Mouse (Mus musculus) T-helper 1 cell (primary cell): ENCODE results near the gene Ash1l.

Experiments used
- in situ Hi-C: fragments of 300-600 bp; cut with MboI, MseI; formaldehyde crosslinking; loops from one replicate; pipeline ENCODE4 v1.15.1; 2025; ENCODE audit warnings: high pct_unique_total_duplicates

Gene Ash1l

DNA sequence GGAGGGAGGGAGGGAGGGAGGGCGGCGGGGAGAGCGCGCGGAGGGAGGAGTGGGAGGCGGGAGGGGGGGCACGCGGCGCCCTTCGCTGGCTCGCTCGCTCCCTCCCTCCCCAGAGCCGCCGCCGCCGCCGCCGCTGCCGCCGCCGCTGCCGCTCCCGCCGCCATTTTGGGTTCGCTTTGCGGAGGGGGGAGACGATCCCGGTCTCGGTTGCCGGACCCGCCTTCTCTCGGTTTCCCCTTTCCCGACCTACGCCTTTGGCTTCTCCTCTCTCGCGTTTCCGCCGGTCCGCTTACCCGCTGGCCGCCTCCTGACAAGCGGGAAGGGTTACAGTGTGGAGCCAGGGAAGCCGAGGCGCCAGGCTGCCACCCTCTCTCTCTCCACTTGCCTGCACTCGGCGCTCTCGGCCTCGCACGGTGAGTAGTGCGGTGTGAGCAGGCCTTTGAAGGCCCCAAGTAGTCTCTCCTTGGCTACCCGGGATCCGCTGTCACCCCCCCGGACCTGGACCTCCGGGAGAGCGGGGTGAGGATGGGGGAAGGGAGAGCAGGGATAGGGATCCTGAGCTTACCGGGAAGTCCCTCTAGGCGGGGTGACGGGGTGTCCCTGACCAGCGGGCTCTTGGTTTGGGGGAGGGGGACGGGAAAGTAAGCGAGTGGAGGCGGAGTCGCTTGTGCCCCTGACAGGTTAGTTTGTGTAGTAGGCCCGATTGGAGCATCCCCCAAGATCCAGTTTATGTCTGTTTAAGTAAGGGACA is at the start of gene Ash1l, which contains the start of gene Dap3:
Gene Ash1l (plus strand): TSS at position 47 of the 751 bp plus-strand sequence.
Gene Dap3 (minus strand): TSS at position 606 of the 751 bp plus-strand sequence.
- in situ Hi-C loops, result no loop called here

DNA sequence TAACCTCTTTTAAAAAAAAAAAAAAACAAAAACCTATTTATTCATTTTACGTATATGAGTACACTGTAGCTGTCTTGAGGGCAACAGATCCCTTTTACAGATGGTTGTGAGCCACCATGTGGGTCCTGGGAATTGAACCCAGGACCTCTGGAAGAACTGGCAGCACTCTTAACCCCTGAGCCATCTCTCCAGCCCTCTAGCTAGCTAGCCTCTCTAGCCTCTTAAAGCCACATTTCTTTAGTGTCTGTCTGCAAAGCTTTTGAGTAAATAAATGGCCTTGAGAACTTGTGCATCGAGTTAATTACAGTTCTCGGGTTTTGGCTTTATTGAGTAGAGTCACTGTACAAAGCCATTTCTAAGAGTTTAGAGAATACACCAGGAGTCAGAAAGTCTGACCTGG is 45.6 kb upstream of the Ash1l start:
- in situ Hi-C loops, result loop anchor here (5.0 kb wide), 1 partner anchor 48 kb away; no protein-coding TSS in a partner anchor

GRCm38 (mm10) chr3:88905209-88905608 is 45.2 kb upstream of the Ash1l start:
- in situ Hi-C loops, result no loop called here

DNA sequence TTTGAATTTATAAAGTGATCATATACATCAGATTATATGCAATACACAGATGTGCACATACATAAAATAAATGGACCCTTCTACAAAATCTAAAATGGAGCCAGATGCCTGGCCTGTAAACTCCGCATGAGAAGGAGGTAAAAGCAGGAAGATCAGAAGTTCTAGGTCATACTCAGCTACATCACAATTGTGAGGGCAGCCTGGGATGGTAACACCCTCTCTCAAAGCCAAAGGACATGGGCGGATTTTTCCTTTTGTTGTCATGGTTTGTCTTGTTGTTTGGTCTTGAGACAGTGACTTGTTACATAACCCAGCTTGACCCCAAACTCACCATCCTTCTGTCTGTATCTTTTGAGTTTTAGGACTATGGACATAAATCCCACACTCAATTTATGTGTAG is 44.7 kb upstream of the Ash1l start:
- in situ Hi-C loops, result no loop called here

GRCm38 (mm10) chr3:88906393-88907159 is 43.8 kb upstream of the Ash1l start:
- in situ Hi-C loops, result no loop called here

DNA sequence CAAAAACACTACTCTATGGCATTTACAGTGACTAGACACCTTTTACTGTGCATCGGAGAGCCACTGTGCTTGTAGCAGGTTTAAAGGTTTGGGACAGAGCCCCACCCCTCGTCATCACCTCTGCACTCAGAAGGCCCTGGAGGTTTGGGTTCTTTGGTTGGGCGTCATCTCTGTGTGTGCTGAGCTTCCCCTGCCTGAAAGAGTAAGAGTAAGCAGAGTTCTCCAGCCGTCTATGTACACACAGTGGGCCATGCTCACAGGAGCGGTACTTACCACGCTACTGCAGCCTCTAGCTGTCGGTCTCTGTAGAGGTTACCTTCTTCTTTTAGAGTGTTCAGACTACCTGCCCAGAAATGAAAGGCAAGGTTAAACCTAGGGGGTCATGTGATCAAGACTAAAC is 37.8 kb upstream of the Ash1l start:
- in situ Hi-C loops, result no loop called here

- in situ Hi-C loops, result no loop called here
Measured at GRCm38 (mm10) chr3:88913511-88914383, 36.7 kb upstream of the Ash1l start, which contains the start of gene Msto1. TSS of gene Msto1 (minus strand) at chr3:88913999.

DNA sequence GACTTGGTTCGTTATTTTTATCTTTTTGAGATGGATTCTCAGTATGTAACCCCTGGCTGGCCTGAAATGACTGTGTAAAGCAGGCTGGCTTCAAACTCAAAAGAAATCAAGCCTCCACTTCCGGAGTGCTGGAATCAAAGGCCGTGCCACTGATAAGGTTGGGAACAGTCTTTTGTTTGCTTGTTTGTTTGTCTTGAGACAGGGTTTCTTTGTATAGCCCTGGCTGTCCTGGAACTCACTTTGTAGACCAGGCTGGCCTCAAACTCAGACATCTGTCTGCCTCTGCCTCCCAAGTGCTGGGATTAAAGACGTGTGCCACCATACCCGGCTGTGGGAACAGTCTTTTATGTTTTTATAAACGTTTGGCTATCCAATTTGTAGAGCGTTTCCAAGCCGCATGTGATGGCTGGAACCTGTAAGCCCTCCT is 36.0 kb upstream of the Ash1l start:
- in situ Hi-C loops, result no loop called here

GRCm38 (mm10) chr3:88918981-88919380 is 31.4 kb upstream of the Ash1l start:
- in situ Hi-C loops, result no loop called here

- in situ Hi-C loops, result no loop called here
Measured at GRCm38 (mm10) chr3:88921411-88921810, 29.0 kb upstream of the Ash1l start.

- in situ Hi-C loops, result no loop called here
Measured at GRCm38 (mm10) chr3:88923989-88924591, 26.3 kb upstream of the Ash1l start.

DNA sequence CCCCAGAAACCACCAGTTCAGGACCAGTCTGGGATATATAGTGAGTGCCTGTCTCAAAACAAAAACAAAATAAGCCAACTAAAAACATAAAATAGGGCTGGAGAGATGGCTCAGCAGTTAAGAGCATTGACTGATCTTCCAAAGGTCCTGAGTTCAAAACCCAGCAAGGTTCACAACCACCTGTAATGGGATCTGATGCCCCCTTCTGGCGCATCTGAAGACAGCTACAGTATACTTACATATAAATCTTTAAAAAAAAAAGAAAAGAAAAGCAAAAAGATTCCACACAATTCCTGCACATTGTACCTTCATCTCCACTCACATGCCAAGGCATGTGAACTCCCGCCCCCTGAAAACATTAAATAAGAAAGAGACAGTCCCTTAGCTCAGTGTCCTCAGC is 24.8 kb upstream of the Ash1l start:
- in situ Hi-C loops, result no loop called here

DNA sequence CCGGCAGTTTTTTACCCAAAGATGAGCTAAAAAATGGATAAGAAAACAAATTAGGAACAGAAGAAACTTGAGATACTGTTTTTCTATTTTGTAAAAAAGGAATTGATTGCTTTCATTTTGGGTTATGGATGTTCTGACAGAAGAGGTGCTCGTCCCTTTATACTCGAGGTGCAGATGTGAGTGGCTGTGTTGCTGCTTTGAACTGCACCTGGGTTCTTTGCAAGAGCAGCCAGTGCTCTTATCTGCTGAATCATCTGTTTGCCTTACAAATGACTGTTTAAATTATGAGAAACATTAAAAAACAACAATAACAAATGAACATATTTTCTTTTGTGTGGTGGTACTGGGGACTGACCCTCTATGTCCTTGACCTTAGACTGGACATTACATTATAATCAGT is 20.9 kb upstream of the Ash1l start:
- in situ Hi-C loops, result no loop called here

DNA sequence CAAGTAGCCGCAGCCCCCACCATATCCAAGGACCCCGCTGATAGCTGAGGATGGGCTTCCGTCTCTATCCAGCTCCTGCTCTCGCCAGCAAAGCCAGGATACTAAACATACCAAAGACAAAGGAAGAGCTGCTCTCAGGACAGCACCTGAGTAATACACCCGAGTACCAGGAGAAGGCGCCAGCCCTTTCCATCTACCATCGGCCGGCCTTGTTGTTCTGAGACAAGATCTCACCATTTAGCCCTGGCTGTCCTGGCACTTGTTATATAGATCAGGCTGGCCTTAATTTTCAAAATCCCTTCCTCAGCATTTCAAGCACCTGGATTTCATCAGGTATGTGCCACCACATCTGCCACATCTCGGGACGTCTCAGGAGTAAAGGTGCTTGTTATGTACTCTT is 11.4 kb upstream of the Ash1l start:
- in situ Hi-C loops, result no loop called here

- in situ Hi-C loops, result loop anchor here (5.0 kb wide), 1 partner anchor 98 kb away; no protein-coding TSS in a partner anchor
Measured at GRCm38 (mm10) chr3:88939749-88940148, 10.7 kb upstream of the Ash1l start.

- in situ Hi-C loops, result loop anchor here (5.0 kb wide), 1 partner anchor 95 kb away; no protein-coding TSS in a partner anchor
Measured at GRCm38 (mm10) chr3:88942316-88942880, 8.0 kb upstream of the Ash1l start.

DNA sequence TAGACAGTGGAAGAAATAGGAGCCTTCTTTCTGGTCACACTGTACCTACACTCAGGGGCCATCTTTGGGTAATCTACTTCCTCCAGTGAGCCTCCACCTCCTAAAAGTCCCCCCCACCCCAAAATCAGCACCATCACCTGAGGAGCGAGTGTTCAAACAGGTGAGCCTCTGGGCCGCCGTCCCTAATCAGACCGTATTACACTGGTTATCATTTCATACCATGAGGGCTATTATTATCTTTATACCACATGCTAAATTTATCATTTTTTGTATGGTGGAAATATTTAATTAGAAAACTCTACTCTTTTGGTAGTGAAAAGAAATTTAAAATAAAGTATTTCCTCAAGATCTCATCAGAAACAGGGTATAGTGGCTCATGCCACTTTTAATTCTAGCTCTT is 6.3 kb upstream of the Ash1l start:
- in situ Hi-C loops, result loop anchor here (5.0 kb wide), 1 partner anchor 93 kb away; no protein-coding TSS in a partner anchor

DNA sequence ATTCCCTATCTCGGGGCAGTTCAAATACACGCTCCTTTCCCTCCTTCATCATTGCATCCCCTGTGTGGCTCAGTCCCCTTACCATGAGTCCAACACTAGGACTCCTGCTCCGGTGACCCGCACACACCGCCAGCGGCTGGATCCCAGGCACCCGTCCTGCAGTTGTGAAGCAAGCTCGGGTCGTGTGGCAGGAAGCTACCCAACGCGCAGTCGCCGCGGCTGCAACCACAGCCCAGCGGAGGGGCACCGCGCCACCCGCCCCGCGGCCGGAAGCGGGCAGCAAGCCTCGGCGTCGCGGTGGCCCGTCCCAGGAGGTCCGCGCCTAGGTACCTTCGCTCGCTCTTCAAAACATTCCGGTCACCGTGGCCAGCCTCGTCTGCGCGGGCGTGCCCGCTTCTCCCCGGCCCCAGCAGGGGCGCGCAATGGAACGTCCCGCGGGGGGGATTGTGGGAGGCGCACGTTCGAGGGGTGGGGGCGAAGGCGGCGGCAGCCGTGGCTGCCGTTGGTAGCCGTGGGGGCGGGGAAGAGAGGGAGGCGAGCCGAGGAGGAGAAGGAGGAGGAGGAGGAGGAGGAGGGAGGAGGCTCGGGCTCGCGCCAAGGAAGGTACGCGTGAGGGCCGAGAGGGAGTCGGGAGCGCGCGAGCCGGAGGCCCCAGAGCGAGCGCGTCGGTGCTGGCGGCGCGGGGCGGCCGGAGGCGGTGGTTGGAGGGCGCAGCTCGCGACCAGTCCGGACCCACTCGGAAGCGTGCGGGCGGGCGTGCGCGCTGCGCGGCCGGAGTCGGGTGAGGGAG is 441 bp upstream of the Ash1l start:
- in situ Hi-C loops, result no loop called here

GRCm38 (mm10) chr3:88951327-88951800 is 942 bp downstream of the Ash1l start:
- in situ Hi-C loops, result no loop called here

DNA sequence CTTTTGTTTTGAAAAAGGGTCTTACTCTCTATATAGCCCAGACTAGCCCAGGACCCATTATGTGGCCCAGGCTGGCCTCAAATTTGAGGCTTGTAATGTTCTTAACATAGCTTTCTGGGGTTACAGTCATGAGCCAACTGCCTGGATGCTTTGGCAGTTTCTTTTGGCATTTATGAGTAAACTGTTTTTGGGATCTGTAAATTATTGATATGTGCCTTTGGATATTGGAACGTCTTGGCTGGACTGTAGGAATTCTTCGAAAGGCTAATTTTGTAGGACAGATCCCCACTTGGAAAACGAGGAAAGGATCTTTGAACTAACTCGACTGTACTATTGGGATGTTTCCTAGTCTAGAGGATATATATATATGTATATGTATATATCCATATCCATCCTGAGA is 2.8 kb downstream of the Ash1l start:
- in situ Hi-C loops, result no loop called here
